Mouse (Mus musculus) embryo, embryonic 11 days (tissue): Measurements from ENCODE around the gene Cd59a.
"Not testable (repeated sequence)": the region's sequence is repeated elsewhere in the genome, so short reads cannot be mapped to it uniquely, and the experiment has no call there.

Experiments used
- DNase-seq: peaks from one replicate; pipeline ENCODE4 v3.0.0-alpha.2; 2015

Cd59a gene

GRCm38 (mm10) chr2:104109528-104109927, 13.9 kb downstream of the Cd59a start:
- no peak for DNase-seq

GRCm38 (mm10) chr2:104110031-104110430, 14.4 kb downstream of the Cd59a start:
- DNase-seq: no peak

DNA sequence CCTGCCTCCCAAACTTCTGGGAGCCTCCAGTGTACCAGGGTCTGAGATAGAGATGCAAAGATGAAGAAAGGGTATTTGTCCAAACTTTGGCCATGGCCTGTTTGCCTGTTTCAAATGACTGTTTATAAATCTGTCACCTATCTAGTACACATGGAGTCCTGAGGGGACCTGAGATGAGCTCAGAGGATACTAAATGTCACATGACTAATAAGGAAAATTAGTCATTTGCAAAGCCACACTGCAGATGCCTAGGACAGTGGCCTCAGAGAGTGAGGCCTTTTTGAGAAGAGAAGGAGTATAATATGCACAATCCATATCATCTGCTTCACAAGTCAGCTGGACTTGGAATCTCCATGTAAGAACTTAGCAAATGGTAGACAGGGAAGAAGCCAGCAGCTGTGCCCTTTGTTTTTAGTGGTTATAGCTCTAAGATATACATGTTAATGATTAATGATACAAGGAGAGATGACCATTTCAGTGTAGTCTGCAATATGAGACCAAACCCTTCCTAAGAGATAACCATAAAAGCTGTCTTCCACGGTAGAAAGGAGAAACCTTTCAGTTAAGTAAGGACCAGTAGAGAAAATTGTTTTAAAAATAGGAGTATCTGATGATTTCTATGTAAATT, 15.7 kb downstream of the Cd59a start:
- not testable (repeated sequence) for DNase-seq

GRCm38 (mm10) chr2:104113563-104113962, 18.0 kb downstream of the Cd59a start:
- DNase-seq: not testable (repeated sequence)

- DNase-seq: no peak
Observed at GRCm38 (mm10) chr2:104114898-104115297, 19.3 kb downstream of the Cd59a start.

DNA sequence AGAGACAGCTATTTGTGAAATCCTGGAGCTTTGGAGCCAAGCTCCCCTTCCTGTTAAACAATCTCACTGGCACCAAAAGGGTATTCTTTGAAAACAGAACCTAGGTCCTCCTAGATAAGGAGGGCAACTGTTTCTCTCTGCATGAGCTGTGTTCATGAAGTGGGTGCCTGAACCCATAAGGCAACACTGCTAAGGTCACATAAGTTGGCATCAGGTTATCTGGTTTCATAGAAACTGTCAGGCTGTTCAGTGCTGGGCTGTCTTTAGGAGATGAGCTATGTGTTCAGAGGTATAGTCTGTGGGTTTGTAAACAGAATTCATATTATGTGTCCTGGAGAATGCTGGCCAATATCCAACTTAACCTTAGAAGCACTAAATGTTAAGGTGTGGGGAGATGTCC, 21.6 kb downstream of the Cd59a start:
- DNase-seq: not testable (repeated sequence)

- DNase-seq: no peak
Observed at GRCm38 (mm10) chr2:104119097-104119496, 23.5 kb downstream of the Cd59a start.

- no peak for DNase-seq
Observed at GRCm38 (mm10) chr2:104120312-104120711, 24.7 kb downstream of the Cd59a start.

GRCm38 (mm10) chr2:104121681-104122504, 26.3 kb downstream of the Cd59a start:
- DNase-seq: no peak

DNA sequence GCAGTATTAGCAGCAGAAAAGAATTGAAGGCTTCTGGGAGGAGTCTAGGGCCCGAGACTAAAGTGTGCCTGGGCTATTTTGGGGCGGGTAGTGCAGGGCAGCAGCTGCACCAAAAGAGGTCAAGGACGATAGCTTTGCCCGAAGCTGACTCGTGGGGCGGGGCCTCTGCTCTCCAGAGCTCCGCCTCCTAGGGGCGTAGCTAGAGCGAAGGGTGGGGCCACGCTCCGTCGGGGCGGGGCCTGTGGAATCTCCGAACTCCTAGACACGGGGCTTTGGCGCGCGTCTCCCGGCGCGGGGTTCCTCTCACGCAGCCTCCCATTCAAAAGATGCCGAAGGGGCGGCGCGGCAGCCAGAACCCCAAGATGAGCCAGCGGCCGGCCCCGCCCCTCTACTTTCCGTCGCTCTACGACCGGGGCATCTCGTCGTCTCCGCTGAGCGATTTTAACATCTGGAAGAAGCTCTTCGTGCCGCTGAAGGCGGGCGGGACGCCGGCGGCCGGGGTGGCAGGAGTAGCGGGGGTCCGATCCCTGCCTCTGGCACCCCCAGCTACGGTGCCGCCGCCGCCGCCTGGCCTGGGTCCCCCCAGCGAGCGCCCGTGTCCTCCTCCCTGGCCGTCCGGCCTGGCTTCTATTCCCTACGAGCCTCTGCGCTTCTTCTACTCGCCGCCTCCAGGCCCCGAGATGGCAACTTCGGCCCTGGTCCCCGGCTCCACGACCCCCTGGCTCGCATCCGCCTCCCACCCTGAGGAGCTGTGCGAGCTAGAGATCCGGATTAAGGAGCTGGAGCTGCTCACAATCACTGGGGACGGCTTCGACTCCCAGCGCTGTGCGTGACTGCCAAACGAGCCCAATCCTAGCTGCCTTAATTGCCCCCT, 27.1 kb downstream of the Cd59a start, which contains the start of gene A930018P22Rik:
TSS of gene A930018P22Rik (plus strand) at position 265 of the 874 bp plus-strand sequence.
- peak; percentile 97 for DNase-seq

GRCm38 (mm10) chr2:104123540-104123939, 27.9 kb downstream of the Cd59a start:
- no peak for DNase-seq

DNA sequence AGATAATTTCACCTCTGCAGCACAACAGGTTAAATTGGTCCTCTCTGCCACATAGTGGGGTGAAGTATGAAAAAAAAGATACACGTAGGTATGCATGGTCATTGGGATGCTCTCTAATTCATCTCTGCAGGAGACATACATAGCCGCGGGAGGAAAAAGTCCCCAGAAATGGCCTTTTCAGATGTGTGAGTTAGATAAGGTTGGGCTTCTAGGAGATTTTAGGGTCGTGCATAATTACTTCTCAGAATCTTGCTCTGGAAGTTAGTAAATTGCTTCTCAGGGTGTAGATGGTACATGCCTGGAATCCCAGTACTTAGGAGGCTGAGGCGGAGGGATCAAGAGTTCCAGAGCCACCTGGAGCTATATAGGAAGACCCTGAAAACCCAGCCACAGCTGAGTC, 28.5 kb downstream of the Cd59a start:
- no peak for DNase-seq

DNA sequence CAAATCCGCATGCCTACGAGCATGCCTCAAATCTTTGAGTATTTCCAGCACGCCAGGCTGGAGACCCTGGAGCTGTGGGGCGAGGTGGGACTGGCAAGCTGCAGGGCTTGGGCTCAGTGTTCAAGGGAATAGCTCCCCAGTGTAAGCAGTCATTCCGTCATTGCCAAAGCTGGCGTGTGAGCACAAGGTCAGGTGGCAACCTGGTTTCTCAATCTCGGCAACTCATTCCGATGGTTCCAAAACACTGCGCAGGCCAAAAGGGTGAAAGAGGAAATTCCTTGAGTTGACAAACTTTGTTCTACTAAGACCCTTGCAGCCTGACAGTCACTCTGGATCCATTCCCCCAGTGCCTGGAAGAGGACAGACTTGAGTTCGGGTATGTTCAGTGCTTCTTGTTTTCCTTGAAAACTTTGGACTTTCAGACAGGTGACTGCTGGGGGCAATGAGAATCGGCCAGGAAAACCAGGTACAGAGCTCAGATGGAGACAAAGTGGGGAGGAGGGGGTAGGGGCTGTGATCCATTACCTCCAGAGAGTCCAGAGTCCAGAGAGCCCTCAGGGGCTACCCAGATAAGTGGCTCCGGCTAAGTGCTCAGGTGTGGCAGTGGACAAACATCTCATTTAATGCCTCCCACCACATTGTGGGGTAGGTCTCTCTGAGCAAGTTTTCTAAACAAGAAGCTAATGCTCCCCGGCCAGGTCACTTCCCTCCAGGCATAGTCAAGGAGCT, 33.4 kb downstream of the Cd59a start:
- DNase-seq: no peak

GRCm38 (mm10) chr2:104130165-104130564, 34.6 kb downstream of the Cd59a start:
- DNase-seq: no peak

GRCm38 (mm10) chr2:104130969-104131368, 35.4 kb downstream of the Cd59a start:
- no peak for DNase-seq

DNA sequence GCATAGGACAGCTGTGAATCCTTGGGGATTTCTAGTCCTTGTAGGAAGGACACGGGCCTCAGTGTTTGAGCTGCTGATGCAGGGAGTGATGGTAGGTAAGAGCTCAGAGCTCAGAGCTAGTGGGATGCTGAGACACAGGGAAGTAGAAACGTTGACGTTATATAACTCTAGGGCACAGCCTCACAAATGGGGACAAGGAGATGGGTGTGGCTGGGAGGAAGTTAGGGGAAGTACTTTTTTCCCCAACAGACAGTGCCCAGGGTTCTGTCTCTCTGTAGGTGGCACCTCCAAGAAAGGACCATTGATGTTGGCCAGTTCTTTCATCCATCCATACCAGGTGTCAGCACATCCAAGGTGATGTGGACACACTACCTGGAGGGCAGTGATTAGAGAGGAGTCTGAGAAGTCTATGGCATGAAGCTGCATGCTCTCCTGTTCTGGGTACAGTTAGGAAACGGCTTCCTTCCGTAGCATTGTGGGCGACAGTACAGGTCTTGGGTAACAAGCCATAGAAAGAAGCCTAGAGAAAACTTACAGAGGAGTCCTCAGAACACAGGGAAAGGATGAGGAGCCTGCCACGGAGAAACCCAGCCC, 36.8 kb downstream of the Cd59a start:
- DNase-seq: no peak

GRCm38 (mm10) chr2:104133042-104133810, 37.6 kb downstream of the Cd59a start:
- no peak for DNase-seq

DNA sequence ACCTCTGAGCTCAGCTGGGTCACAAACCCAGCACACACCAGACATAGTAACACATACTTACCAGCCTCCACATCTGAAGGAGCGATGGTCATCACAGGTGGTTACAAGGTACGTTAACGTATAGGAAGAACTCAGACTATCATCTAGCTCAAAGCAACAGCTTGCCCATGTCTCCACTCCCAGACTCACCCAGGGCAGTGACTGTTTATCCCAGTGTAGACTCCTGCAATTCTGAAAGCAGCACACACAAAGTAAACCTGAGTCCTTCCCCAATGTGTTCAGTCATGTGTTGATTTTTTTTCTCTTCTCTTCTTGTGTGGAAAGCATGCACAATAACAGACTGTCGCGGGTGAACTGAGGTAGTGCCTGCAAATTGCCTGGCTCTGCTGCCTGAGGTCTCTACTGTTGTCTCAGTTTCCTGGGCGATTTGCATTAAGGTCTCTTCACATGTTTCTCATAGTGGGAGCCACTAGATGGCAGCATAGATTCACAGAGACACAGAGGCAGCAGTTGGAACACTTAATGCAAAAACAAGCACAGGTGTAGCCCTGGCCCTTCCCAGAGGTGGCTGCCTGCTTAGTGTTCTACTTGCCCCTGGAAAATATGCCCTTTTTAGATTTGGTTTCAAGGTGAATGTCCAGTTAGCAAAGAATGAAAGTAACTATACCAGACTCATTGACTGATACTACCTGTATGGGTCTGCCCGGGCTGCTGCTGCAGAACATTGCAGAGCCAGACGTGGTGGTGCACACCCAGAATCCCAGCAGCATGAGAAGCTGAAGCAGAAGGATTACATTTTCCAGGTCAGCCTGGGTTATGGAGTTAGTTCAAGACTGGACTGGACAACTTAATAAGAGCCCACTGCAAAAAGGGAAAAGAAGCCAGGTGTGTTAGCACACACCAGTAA, 38.8 kb downstream of the Cd59a start:
- DNase-seq: peak; percentile 83

GRCm38 (mm10) chr2:104135920-104136319, 40.3 kb downstream of the Cd59a start:
- no peak for DNase-seq

DNA sequence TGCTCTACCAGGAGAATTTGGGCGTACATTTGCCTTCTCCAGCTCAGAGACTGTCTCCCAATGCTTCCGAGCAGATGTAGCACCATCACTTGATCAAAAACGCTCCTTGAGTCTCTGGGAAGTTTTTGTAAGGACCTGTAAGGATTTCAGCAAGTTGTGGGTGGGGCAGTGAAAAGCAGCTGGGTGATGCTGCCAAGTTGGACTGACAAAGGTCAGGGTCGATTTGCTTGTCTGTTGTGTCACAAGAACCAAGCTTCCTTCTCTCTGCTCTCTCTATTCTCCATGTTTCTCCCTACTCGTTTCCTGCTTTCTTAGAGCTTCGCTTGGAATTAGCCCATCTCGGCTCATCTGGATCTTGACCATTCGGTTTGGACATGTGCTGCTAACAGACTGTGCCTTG, 46.5 kb downstream of the Cd59a start:
- DNase-seq: no peak
